Mouse (Mus musculus) left cerebral cortex, adult 18-20 months (tissue): ENCODE data around the gene Dpf2. TPM values are rescaled to one million over a fixed set of nuclear protein-coding genes. Genes with fewer than 3 reads are reported as not detected.

Experiments
- DNase-seq, 2 experiments: peaks; one replicate each; pipeline ENCODE4 v3.0.0; 2021 to 2022; ENCODE audit warnings: low spot score in 2 of 2, mixed read lengths in 1 of 2
- total RNA-seq, 2 experiments: library from RNA; stranded (reverse); gene quantifications; 2 replicates each; pipeline ENCODE4 v1.2.3; 2021

Dpf2 gene
- total RNA-seq, 2 experiments from 2014 or later, result 90.1 to 102 TPM

DNA sequence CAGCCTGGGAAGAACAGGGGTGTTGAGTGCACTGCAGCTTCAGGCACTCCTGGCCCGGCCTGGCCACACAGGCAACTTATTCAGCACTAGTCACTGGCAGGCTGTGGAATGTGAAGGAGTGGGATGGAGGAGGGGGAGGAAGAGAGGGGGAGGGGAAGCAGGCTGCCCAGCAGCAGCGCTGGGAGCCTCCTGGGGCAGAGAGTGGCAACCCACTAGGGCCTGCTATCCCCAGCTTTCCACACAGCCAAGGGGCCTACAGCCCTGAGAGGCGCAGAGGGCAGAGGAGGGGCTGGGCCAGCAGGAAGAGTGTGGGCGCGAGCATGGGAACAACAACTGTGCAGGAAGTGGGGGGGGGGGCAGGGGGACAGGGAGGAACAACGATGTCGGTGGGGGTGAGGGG lies 41.5 kb downstream of the Dpf2 start:
- no peak for DNase-seq

GRCm38 (mm10) chr19:5868096-5868495 lies 44.7 kb downstream of the Dpf2 start:
- no peak for DNase-seq

- DNase-seq, result no peak
Observed at GRCm38 (mm10) chr19:5864710-5865398, 48.0 kb downstream of the Dpf2 start.

DNA sequence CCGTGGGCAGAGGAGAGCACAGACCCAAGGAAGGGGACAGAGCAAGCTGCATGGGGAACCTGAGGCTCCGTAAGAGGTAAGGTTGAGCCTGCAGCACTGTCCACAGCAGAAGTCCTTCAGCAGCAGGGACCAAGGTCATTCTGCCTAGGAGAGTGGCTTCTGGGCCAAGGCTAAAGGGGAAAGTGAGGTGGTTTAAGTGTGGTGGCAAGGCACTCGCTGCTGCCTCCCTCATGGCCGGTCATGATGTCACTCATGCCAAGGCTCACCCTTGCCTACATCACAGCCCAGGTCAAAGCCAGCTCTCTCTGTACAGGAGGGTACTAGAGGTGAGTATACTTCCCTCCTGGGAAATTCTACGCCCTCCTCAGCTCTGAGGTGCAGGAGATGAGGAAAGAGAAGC lies 49.0 kb downstream of the Dpf2 start:
- no peak for DNase-seq

DNA sequence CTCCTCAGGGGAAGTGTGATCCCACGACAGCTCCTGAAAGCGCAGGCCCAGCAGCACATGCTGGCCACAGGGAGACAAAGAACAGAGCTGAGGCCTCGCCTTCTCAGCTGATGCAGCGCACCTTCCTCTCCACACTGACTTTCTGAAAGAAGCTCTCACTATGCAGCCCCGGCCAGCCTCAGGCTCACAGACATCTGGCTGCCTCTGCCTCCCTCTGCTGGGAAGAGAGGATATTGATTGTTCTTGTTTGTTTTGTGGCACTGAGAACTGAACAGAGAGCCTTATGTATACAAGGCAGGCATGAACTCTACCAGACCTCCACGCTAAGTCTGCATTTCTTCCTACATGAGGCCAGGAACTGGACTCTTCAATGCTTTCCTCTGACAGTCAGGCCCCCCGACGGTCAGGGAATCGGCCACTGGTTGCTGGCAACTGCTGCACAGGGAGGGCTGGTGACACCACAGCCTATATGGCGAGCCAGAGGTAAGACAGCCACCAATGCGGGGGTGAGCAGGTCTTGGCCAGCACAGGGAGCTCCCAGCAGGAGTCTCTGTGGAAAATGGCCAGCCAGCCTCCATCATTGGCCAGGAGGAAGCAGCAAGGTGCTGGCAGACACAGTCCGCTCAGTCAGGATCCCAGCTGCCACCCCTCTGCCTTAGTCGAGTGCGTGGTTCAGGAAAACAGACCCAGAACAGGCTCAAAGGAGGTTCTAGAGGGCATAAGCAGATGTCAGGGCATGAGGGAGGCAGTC lies 50.3 kb downstream of the Dpf2 start:
- no peak for DNase-seq

DNA sequence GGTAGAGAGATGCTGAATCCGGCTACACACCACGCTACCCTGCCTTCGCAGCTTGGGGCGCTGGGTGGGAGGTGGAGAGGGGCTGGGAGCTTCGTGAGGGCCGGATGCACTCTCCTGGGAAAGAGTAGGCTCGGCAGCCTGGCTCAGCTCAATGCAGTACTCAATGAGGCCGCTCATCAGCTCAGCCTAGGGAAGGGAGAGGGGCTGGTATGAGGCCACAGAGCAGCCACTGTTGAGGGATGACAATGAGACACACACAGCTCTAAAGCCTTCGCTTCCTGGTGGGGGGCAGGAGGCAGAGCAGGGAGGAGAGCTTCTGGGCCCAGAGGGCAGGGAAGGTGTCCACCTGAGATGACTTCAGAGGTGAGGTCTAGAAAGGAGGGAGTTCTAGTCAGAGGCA lies 56.2 kb downstream of the Dpf2 start:
- no peak for DNase-seq

- DNase-seq, result no peak
Observed at GRCm38 (mm10) chr19:5852035-5852722, 60.6 kb downstream of the Dpf2 start.

DNA sequence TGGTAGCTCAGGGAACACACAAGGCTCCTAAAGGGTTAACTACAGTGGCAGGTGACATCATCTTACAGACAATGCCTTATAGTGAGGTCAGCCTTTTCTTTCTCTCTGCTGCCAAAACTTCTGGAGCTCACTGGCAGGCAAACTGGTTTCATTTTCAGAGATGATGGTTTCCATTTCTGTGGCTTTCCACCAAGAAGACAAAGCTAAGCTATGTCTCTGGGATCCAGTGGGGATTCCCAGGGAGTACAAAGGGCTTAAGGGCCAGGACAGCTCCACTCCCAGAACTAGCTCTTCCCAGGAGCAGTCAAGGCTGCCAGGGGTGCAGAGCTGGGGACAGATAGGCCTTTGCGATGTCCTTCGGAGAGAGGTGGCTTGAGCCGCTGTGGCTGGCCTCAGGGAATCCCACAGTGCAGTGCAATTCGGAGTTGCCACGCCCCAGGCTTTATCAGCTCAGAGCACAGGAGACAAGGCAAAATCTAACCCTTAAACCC lies 61.3 kb downstream of the Dpf2 start:
- no peak for DNase-seq

- DNase-seq, result no peak
Observed at GRCm38 (mm10) chr19:5850860-5851259, 62.0 kb downstream of the Dpf2 start.

- peak; percentile 94 to 97 for DNase-seq
Observed at GRCm38 (mm10) chr19:5849843-5850527, 62.8 kb downstream of the Dpf2 start.

GRCm38 (mm10) chr19:5848826-5849672 lies 63.8 kb downstream of the Dpf2 start:
- DNase-seq, result no peak

GRCm38 (mm10) chr19:5848032-5848825 lies 64.6 kb downstream of the Dpf2 start:
- DNase-seq, result peak; percentile 58 to 61

- no peak for DNase-seq
Observed at GRCm38 (mm10) chr19:5847306-5847796, 65.5 kb downstream of the Dpf2 start.

GRCm38 (mm10) chr19:5846557-5847305 lies 66.1 kb downstream of the Dpf2 start:
- DNase-seq, result peak; percentile 87 to 91
